Mouse (Mus musculus): ENCODE data around the gene Dazap2. TPM values are rescaled to one million over a fixed set of nuclear protein-coding genes. Genes with fewer than 3 reads are reported as not detected.
A peak's percentile ranks its signal among the peaks of the same experiment; 100 is the strongest.

Gene Dazap2
- polyA plus RNA-seq, 1 experiment = 1,111 TPM

- no peak overlapping the region for H3K4me3 ChIP-seq (replicated peaks; ENCODE audit: extremely low read depth, low read depth, low read length)
- TF ChIP-seq POLR2A (IDR thresholded peaks at IDR 0.05; ENCODE audit: borderline replicate concordance, extremely low read depth, low read depth, low read length) (no peak), CTCF (IDR thresholded peaks at IDR 0.05; ENCODE audit: insufficient read depth, low read length) (no peak)
- no peaks in the 10 kb centered on the region for H3K4me1 ChIP-seq (ENCODE audit: control insufficient read depth, insufficient read depth, low read length)
- DNase-seq = no peak
- WGBS = 94% methylated on average over 16 of the region's 16 CpGs
Measured at GRCm38 (mm10) chr15:100585931-100586330, 29.2 kb upstream of the Dazap2 start.

DNA sequence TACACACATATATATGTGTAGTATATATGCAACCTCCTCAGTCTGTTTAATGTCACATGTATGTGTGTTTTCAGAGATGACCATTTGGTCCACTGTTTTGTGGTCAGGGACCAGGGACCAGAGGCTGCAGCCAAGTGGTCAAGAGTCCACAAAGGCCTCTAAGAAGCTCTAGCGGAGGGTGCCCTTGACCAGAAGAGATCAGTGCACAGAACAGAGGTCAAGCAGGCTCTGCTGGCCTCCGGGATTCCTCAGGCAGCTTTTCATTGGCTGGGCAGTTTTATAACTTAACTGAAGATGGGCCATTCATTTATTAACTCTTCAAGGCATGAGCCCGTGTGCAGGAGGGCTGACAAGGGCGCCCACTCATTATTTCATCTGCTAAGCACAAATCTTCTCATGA, 28.0 kb upstream of the Dazap2 start:
- 81% methylated on average over 4 of the region's 4 CpGs for WGBS
- TF ChIP-seq CTCF (IDR thresholded peaks at IDR 0.05; ENCODE audit: insufficient read depth, low read length) (no peak), POLR2A (IDR thresholded peaks at IDR 0.05; ENCODE audit: borderline replicate concordance, extremely low read depth, low read depth, low read length) (no peak)
- DNase-seq = no peak
- Histone ChIP-seq H3K4me3 (replicated peaks; ENCODE audit: extremely low read depth, low read depth, low read length) (no peak overlapping the region), H3K4me1 (ENCODE audit: control insufficient read depth, insufficient read depth, low read length) (no peaks in the 10 kb centered on the region)

GRCm38 (mm10) chr15:100588297-100588696, 26.9 kb upstream of the Dazap2 start:
- Histone ChIP-seq H3K4me3 (replicated peaks; ENCODE audit: extremely low read depth, low read depth, low read length) (no peak overlapping the region), H3K4me1 (ENCODE audit: control insufficient read depth, insufficient read depth, low read length) (no peaks in the 10 kb centered on the region)
- TF ChIP-seq POLR2A (IDR thresholded peaks at IDR 0.05; ENCODE audit: borderline replicate concordance, extremely low read depth, low read depth, low read length) = no peak
- no peak for TF ChIP-seq CTCF (IDR thresholded peaks at IDR 0.05; ENCODE audit: insufficient read depth, low read length)
- 79% methylated on average over 6 of the region's 6 CpGs for WGBS
- no peak for DNase-seq

GRCm38 (mm10) chr15:100590436-100590835, 24.7 kb upstream of the Dazap2 start:
- Histone ChIP-seq H3K4me1 (ENCODE audit: control insufficient read depth, insufficient read depth, low read length) (no peaks in the 10 kb centered on the region), H3K4me3 (replicated peaks; ENCODE audit: extremely low read depth, low read depth, low read length) (no peak overlapping the region)
- 49% methylated on average over 8 of the region's 8 CpGs for whole genome bisulfite sequencing
- no peak for DNase-seq
- no peak for TF ChIP-seq CTCF (IDR thresholded peaks at IDR 0.05; ENCODE audit: insufficient read depth, low read length)
- TF ChIP-seq POLR2A (IDR thresholded peaks at IDR 0.05; ENCODE audit: borderline replicate concordance, extremely low read depth, low read depth, low read length) = no peak

DNA sequence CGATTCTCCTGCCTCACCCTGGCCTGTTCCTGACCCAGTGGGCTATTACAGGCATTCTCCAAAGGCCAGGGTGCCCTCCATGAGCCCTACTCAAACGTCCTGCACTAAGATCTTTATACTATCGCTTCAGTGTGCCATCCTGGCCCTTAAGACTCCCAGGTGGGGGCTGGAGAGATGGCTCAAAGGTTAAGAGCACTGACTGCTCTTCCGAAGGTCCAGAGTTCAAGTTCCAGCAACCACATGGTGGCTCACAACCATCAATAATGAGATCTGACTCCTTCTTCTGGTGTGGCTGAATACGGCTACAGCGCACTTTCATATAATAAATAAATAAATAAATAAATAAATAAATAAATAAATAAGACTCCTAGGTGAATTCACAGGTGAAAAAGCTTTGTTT, 22.3 kb upstream of the Dazap2 start:
- H3K4me3 ChIP-seq (replicated peaks; ENCODE audit: extremely low read depth, low read depth, low read length) = no peak overlapping the region
- no peak for DNase-seq
- H3K4me1 ChIP-seq (ENCODE audit: control insufficient read depth, insufficient read depth, low read length) = no peaks in the 10 kb centered on the region
- TF ChIP-seq POLR2A (IDR thresholded peaks at IDR 0.05; ENCODE audit: borderline replicate concordance, extremely low read depth, low read depth, low read length) (no peak), CTCF (IDR thresholded peaks at IDR 0.05; ENCODE audit: insufficient read depth, low read length) (no peak)
- 81% methylated on average over 6 of the region's 6 CpGs for WGBS

GRCm38 (mm10) chr15:100598287-100598882, 16.8 kb upstream of the Dazap2 start:
- peak; percentile 52 for DNase-seq
- TF ChIP-seq POLR2A (IDR thresholded peaks at IDR 0.05; ENCODE audit: borderline replicate concordance, extremely low read depth, low read depth, low read length) (no peak), CTCF (IDR thresholded peaks at IDR 0.05; ENCODE audit: insufficient read depth, low read length) (no peak)
- Histone ChIP-seq H3K4me3 (replicated peaks; ENCODE audit: extremely low read depth, low read depth, low read length) (peak overlapping the region; percentile 86), H3K4me1 (ENCODE audit: control insufficient read depth, insufficient read depth, low read length) (peaks cover 7% of the 10 kb centered on the region; the same call in 1 of the 2 replicates)
- WGBS = 29% methylated on average over 9 of the region's 9 CpGs

DNA sequence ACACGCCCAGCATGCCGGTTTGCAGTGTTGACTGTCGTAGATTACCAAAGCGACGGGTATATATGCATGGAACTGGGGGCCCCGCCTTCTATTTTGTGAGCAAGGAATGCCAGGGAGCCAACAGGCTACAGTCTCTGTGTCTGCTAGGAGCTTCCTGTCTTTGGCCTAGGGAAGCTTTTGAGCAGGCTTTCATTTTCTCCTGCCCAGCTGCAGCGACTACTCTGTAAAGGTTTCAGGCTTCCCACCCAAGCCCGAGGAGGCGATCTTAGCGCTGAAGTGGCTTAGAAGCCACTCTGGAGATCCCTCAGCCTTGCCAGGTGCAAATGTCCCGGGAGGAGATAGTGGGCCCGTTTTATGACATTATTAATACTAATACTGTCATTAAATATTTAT, 16.3 kb upstream of the Dazap2 start:
- H3K4me3 ChIP-seq (replicated peaks; ENCODE audit: extremely low read depth, low read depth, low read length) = peak overlapping the region; percentile 86
- WGBS = 1% methylated on average over 12 of the region's 12 CpGs

GRCm38 (mm10) chr15:100599276-100600046, 15.7 kb upstream of the Dazap2 start, which contains the start of gene Pou6f1:
TSS of gene Pou6f1 (minus strand) at chr15:100599984.
- WGBS = 1% methylated on average over 74 of the region's 76 CpGs
- H3K4me3 ChIP-seq (replicated peaks; ENCODE audit: extremely low read depth, low read depth, low read length) = peak within 1 kb of the TSS; percentile 86
- H3K4me1 ChIP-seq (ENCODE audit: control insufficient read depth, insufficient read depth, low read length) = peaks cover 7% of the 10 kb centered on the region; the same call in 1 of the 2 replicates
- no peak for TF ChIP-seq POLR2A (IDR thresholded peaks at IDR 0.05; ENCODE audit: borderline replicate concordance, extremely low read depth, low read depth, low read length)
- TF ChIP-seq CTCF (IDR thresholded peaks at IDR 0.05; ENCODE audit: insufficient read depth, low read length) = no peak
- peak; percentile 72 for DNase-seq

More for the DNA sequence above, 16.3 kb upstream of the Dazap2 start:
- peak; percentile 60 for DNase-seq
- peak; percentile 65; the same call in 1 of the 2 replicates for TF ChIP-seq POLR2A (IDR thresholded peaks at IDR 0.05; ENCODE audit: borderline replicate concordance, extremely low read depth, low read depth, low read length)
- no peak for TF ChIP-seq CTCF (IDR thresholded peaks at IDR 0.05; ENCODE audit: insufficient read depth, low read length)
- H3K4me1 ChIP-seq (ENCODE audit: control insufficient read depth, insufficient read depth, low read length) = peaks cover 7% of the 10 kb centered on the region; the same call in 1 of the 2 replicates

DNA sequence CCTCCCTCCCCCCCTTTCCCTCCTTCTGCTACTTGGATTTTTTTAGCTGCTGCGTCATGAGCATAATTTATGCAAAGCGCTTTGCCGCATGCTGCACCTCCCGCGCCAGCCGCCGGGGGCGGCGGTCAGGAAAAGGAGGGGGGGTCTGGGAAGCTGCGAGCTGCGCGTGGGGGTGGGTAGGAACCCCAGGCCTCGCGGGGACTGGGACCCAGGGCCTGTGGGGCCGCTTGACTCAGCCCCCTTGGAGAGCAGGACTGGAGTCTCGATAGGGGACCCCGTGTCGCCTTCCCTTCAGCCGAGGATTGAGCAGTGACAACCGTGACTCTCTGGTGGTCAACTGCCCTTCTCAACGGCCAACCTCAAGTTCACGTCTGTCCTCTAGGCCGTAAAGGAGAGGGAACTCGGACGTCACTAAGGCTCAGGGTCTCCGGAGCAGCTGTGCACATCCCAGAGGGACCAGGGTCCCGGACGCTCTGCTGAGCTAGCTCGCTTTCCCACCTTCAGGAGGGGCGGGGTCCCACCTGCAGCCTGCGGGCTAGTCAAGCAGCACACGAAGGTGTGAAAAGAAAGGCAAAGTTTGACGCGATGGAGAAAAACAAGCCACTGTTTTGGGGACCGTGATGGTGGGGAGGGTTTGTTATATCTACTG, 15.0 kb upstream of the Dazap2 start:
- WGBS = 3% methylated on average over 35 of the region's 35 CpGs
- H3K4me3 ChIP-seq (replicated peaks; ENCODE audit: extremely low read depth, low read depth, low read length) = peak overlapping the region; percentile 86
- peak; percentile 69 for DNase-seq
- H3K4me1 ChIP-seq (ENCODE audit: control insufficient read depth, insufficient read depth, low read length) = peaks cover 7% of the 10 kb centered on the region; the same call in 1 of the 2 replicates
- TF ChIP-seq CTCF (IDR thresholded peaks at IDR 0.05; ENCODE audit: insufficient read depth, low read length) (peak; percentile 44), POLR2A (IDR thresholded peaks at IDR 0.05; ENCODE audit: borderline replicate concordance, extremely low read depth, low read depth, low read length) (0 out of 2 replicates have a peak, but pooled peaks have one; percentile 27)
